Mouse (Mus musculus) heart, postnatal 0 days (tissue): ENCODE measurements at regions not wholly inside any gene's neighbourhood (a gene's known extent, or its start where the extent isn't known, plus 50 kb on each side); places are given as distances from the start of the nearest gene placed in this dataset.

Experiments used
- CTCF ChIP-seq: IDR thresholded peaks from 2 replicates; pipeline ENCODE4 v1.5.1; 2016; ENCODE audit warnings: antibody characterized with exemption, control low read depth, low read depth
- EP300 ChIP-seq: IDR thresholded peaks from 2 replicates; pipeline ENCODE4 v1.6.1; 2016; ENCODE audit warnings: antibody characterized with exemption, low read depth

GRCm38 (mm10) chr6:50960341-50960740 lies 306.1 kb upstream of the Npvf start:
- TF ChIP-seq EP300 (no peak), CTCF (no peak)
